Mouse (Mus musculus): ENCODE data around the gene Tldc1.

Tldc1 gene

DNA sequence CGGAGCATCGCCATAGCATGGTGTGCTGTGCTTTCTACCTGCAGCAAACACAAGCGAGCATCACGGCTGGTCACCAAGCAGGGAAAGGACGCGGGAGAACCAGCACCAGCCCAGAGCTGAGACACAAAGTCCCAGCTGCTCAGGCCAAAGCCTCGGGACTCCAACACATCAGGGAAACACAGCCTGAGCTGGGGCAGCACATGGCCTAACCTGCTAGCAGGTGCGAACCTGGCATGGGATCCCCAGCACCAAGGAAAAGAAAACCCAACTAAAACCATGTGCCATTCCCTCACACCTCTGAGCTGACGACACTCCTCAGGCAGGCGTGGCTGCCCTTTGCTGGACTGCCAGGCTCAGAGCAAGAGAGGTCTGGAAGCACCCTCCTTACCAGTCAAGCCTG, 12.9 kb downstream of the Tldc1 start:
- no peak for DNase-seq

DNA sequence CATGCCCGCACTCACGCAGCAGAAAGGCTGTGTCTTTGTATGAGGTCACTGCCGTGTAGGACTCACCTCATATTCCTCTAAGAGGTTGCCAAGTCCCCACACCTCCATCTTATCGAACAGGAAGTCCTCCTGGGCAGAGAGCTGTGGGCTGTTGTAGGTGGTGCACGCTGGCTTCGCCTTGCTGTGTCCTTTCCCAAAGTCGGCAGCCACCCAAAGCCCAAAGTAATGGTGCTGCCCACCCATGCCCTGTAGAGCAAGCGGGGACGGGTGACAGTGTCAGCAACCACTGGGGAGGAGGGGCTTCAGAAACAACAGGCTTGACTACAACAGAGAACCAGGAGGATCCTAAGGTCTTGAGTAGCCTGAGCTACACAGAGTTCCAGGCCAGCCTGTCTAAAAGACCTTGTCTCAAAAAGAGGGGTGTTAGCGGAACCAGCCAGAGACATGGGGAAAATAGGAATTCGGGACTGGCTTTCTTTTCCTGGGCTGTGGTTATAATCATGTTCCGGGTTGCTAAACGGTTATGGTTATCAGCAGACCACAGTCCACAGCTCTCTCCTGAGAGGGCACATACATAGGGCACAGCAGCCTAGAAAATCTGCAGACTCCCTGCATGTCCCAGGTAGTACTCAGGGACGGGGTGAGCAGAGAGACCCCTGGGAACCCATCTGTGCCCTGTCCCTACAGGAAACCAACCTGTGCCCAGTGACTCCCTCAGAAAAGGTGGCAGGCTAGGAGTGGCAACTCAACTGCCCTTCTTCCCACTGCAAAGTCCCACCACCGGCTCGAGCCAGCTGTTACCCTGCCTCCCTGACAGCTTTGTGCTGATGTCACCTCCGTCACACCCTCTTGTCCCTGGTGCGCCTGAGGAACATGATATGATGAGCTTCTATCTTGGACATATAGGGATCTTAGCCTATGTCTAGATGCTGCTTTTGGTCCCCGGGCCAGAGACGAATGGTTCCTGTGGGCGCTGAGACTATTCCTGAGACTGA, 15.7 kb downstream of the Tldc1 start:
- DNase-seq = no peak

DNA sequence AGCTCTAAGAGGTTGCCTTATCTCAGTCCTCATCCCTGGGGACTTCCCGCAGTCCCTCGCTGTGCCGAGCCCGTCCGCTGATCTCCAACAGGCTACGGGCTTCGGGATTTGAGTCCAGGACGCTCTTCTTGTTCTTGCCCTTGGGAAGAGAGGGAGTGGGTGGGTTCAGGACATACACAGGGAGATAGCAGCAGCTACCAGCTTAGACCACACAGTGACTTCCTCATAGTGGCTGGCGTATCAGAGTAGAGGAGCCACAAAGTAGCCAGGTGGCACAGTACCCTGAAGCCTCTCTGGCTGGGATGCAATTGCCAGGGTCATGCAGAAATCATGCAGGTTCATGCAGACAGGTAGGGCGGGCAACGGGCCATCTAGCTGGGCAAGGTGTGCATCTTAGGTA, 16.5 kb downstream of the Tldc1 start:
- no peak for DNase-seq

DNA sequence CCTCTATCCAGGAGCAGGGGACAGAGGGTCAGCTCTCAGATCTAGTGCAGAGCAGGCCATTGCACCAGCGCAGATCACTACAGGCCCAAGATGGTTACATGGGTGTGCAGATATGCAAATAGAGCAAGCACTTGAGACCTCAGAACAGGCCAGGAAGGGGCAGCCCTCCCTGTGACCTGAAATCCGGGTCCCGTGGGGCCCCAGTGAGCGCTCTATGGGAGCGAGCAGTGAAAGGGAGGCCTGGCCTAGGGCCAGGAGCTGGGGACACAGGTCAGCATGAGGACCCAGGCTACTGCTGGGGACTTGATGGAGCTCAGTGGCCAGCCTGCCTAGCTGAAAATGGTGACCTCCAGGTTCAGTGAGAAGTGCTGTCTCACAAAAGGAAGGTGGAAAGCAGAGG, 21.7 kb downstream of the Tldc1 start:
- DNase-seq = no peak

DNA sequence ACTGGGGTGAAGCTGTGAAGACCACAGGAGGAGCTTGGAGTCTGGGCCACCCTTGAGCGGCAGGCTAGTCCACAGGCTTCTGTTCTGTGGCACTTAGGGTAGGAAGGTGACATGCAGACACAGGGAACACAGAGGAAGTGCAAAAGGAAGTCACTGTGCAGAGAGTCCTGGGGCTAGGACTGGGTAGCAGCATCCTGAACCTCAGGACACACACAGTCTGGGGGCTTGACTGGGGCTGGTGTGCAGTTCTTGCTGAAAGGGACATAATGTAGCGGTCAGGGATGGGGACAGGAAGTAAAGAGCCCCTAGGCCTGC, 22.1 kb downstream of the Tldc1 start:
- no peak for DNase-seq

DNA sequence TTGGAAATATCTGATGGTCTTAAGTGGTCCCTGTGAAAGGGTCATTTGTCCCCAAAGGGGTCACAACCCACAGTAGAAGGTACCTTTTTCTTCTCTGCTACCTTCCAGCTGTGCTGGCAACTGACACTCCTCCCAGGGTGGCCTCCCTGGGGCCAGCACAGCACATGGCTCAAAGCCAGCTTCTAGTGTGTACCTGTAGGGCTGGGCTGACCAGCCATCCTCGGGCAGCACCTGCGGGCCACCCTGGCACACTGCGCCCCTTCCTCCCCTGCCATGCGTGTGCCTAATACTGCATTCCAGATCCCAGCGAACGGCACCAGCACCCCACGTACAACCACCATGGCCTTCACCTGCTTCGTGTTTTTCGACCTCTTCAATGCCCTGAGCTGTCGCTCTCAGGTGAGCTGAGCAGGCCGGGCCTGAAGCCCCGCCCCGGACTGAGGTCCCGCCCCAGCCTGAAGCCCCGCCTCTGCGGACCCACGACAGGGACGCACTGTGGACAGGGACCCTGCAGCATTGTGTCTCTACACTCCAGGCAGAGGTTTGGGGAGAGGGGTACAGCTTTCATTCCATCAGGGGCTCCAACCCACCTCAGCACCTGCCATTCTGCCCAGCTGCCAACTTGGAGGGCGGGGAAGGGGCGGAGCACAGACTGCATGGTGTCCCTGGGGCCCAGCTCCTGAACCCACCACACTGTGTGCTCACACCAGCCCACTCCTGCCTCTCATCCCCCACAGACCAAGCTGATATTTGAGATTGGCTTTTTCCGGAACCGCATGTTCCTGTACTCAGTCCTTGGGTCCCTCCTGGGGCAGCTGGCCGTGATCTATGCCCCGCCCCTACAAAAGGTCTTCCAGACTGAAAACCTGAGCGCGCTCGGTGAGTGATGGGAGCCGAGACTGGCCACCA, 22.7 kb downstream of the Tldc1 start:
- peak; percentile 25 for DNase-seq

DNA sequence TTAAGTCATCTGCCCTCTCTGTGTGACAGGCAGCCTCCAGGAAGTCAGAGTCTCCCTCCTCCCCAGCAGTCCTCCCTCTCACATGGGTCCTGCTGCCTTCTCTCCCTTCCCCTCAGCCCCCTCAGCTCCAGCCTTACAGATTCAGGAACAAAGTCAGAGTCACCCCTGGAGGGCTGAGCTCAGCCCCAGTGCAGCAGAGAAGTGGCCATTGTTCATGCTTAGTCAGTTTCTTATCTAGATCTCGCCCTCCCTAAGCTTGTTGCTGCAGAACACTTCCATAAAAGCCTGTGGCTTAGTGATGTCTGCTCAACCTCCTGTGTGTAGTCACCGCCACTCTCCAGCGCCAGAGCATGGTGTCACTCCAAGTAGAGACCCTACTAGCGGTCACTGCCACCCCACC, 33.6 kb downstream of the Tldc1 start:
- no peak for DNase-seq

DNA sequence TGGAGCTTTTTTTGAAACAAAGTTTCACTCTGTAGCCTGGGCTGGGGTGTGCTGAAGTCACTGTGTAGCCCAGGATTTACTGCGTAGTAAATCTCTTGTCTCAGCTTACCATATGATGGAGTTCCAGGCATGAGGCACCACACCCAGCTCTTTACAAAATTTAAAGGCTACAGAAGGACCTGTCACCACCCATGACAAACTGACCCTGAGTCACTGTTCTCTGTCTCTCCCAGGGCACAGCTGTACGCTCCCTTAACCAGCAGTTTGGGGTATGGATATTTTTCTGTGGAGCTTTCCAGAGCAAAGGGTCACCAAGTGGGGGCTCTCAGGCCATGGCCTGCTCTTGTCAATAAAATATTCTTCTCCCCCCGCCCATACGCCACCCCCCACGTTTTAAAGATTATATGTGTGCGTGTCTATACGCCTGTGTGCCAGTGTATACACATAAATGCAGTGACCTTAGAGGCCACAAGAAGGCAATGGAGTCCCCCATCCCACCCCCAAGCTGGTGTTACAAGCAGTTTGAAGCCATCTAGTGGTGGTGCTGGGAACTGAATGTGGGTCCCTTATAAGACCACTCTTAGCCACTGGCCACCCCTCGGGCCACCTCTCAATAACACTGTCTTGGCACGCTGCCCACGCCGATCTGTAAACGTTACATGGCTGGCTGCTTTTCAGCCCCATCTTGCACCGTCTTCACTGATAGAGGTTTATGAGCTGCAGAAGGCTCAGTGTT, 34.8 kb downstream of the Tldc1 start:
- DNase-seq = peak; percentile 83

DNA sequence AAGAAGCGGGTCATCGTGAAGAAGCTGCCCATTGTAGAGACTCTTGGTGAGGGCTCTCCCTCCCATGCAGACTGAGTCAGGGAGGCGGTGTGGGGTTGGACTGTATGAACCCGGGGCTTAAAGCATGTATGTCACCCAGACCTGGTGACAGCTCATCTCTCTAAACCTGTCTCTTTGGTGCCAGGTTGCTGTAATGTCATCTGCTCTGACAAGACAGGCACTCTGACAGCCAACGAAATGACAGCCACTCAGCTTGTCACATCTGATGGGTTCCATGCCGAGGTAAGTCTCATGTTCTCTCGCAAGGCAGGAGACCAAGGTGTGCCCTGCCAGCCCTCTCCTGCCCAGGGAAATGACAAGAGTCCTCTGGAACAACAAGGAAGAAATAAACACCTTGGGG, 35.8 kb downstream of the Tldc1 start:
- DNase-seq = no peak

DNA sequence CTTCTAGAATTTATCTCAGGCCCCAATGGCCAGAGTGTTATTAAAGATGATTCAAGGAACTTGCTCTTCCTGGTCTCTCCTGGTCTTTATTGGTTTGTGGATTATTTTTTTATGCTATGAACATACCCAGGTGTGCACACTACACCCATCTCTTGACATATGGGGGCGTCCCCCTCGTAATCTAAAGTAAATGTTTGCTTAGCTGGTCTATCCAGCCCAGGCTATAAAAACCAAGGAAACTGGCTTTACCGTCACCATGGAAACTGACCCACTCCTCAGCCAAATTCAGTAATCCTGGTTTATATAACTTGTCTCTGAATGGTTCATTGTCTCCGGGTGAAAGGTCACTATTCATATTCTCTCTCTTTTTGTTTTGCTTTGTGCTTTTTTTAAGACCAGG, 37.6 kb downstream of the Tldc1 start:
- DNase-seq = no peak

DNA sequence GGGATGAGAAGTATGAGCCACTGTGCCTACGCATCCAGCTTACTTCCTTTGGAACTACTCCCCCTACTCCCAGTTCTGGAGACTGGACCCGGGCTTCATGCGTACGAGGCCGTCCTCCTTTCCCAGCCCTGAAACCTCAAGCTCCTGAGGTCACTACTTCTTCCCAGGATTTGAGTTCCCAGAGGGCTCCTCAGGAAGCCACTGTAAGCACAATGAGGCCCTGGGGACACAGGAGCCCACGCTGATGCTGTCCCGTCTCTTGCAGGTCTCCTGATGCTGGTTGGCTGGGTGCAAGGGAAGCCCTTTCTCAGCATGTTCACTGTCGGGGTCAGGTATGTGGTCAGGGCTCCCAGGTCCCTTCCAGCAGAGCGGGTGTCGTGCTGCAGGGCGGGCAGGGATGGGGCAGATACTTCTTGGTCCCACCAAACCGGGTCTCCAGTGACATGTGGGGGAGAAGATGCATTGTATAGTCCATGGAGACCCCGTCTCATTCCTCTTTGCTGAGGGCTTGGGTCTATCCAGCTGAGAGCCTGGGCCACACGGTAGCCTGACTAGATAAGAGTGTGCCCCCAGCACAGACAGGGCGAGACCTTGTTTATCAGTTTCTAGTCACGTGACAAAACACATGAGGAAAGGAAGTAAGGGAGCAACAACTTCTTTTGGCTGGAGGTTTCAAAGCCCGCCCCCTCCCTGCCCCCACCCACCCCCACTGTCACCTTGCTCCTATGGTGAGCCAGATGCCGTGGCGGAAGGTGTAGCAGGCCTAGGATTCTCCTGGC, 39.9 kb downstream of the Tldc1 start:
- DNase-seq = no peak

DNA sequence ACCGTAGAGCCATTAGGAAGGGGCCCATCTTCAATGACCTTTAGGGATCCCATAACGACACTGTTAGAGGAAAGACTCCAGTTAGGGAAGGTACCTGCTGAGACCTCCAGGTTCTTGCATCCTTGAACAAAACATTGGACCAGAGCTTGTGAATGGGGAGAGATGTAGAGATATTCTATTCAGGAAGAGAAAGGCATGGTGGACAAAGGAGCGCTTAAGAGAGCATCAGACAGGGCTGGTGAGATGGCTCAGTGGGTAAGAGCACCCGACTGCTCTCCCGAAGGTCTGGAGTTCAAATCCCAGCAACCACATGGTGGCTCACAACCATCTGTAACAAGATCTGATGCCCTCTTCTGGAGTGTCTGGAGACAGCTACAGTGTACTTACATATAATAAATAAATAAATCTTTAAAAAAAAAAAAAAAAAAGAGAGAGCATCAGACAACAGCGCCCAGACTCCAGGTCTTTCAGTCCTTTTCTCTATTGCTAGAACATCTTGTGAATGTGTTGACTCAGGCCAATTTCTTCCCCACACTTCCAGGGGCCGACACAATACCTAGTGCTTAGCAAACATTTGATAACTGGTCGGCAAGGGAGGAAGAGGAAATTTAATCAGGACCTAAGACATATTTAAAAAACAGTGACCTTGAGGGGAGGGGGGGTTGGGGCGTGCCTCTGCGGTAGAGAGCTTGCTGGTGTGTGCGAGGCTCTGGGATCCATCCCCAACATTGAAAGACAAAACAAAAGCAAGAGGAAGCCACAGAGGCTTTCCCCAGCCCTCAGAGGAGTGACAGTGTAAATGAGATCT, 40.9 kb downstream of the Tldc1 start:
- no peak for DNase-seq

DNA sequence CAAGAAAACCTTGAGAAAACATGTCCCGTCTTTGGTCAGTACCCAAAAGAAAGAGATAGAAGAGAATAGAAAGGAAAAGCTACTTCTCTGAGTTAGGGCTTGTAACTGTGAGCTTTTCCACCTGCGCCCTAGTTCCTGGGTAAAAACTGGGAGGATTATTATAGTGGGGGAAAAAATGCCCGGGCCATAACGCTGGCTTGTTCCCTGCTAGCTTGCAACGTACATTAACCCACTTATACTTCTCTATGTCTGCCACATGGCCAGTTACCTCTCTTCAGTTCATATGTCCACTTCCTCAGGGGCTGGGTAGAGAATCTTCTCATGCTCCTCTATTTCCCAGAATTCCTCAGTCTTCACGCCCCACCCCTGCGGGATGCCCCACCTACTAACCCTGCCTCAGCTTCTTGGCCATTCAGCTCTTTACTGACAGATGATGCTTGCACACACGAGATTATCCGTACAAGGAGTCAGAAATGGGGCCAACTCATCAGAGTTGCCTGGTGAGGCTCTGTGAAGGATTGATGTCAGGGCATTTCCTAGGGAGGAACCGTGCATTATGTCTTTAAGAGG, 41.8 kb downstream of the Tldc1 start:
- no peak for DNase-seq

DNA sequence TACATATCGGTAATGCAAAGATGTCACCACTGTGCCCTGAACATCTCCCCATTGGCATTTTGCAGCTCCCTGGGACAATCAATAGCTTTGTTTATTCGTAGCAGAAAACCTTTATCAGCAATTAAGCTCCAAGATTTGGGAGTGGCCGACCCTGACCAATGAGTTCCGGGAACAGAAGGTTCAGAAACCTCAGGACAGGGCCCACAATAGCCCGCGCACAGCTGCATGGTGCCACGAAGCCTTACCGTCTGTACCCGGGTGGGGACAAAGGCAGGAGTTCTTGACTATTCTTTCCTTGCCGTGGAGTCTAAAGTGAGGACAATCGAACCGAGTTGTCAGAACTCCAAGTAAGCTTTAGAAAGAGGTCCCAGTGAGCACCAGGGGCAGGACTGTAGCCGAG, 46.1 kb downstream of the Tldc1 start:
- no peak for DNase-seq

DNA sequence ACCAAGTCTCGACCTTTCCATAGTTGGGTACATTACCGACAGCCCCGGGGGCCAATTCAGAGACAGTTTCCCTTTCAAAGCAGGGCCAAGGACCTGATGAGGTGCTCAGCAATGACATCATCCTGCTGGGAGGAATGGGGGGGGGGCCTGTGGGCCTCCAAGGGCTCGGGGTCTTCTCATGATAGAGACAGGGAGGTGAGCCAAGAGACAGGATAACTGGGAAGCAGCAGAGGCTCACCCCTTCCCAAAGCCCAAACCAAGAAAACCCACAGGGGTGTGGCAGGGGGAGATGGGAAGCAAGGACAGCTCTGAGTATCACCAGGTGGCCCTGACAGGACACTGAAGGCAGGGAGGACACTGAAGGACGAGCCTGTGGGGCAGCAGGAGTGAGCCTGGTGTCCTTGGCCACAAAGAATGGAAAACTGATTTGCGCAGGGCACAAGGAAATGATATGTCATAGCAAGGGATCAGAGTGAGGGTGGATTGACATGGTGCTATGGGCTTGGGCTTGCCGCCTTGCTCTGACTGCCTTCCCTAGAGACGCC, 49.8 kb downstream of the Tldc1 start:
- no peak for DNase-seq

DNA sequence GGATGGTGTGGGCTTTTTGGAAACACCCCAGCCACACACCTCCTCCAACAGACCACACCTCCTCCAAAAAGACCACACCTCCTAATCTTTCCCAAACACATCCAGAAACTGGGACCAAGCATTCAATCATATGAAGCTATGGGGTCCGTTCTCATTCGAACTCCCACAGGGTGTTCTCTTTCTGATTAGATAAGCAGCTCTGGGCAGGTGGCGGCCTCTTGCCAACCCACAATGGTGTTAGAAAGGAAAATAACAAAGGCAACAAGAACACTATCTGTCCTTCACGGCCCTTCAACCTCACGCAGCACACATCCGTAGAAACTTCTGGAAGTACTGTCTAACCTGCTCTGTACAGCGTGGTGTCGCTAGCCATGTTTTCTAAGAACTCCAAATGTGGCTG, 51.1 kb downstream of the Tldc1 start:
- no peak for DNase-seq

DNA sequence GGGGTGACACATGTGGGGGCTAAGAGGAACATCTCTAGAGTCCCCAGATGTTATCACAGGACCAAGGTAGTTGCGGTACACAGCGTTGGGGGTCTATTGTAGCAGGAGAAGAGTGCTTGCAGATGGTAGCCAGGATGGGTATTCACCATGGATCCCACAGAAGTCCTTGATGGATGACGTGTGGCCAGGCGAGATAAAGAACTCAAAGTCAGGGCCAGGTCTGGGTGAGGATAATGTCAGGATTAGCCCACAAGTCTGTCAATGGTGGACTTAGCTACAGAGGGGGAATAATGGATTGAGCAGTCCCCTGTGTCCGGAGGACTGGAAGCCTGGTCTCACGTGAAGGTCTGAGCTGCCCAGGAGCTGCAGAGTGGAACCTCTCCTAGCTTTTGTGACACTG, 53.6 kb downstream of the Tldc1 start:
- DNase-seq = no peak

DNA sequence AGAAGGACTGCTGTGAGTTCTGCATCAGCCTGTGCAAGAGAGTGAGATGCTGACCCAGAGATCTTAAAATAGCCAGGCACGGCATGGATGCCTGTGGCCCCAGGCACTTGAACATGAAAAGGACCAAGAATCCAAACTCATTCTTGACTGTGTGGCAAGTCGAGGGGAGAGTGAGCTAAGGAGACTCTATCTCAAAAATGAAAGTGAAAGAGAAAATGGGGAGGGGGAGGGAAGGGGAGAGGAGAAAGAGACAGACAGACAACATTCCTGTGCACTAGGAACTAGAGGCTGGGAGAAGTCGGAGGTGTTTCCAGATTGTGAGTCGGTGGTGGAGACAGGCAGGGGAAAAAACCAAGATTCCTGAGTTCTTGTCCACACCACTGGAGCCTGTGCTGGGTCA, 54.5 kb downstream of the Tldc1 start:
- no peak for DNase-seq

DNA sequence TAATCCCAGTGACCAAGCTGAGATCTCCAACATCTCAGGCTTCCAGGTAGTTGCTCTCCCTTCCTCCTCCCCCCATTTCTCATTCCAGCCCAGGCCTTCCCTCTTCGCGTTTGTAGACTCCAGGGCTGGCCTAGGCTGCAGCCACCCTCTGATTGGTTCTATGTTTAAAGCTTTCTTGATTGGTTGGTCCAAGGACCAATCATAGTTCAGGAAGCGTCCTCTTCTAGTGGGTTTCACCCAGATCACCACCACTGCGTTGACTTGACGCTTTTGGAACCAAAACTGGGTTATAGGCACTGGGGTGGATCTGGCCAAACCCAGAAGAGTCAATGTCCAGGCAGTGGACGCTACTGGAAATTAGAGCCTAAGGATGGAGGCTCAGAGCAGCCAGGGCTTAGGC, 55.9 kb downstream of the Tldc1 start:
- no peak for DNase-seq

DNA sequence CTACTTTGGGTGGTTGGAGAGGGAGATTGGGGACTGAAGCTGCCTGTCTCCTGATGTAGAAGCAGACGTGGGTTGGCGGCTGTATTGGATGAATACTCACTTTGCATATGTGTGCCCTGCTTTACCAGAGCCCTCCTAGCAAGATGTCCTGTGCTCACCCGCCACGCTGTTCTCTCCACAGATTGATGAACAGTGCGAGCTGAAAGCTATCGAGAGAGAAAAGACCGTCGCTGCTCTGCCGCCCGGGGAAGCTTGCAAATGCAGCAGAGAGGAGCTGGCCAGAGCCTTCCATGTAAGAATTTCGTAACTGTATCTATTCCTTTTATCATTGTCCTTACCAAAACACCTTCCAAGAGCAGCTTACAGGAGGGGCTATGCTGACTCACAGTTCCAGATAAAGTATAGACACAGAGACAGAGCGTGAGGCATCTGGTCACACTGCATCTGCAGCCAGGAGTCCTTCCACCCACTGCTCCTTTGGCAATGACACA, 59.2 kb downstream of the Tldc1 start:
- no peak for DNase-seq

DNA sequence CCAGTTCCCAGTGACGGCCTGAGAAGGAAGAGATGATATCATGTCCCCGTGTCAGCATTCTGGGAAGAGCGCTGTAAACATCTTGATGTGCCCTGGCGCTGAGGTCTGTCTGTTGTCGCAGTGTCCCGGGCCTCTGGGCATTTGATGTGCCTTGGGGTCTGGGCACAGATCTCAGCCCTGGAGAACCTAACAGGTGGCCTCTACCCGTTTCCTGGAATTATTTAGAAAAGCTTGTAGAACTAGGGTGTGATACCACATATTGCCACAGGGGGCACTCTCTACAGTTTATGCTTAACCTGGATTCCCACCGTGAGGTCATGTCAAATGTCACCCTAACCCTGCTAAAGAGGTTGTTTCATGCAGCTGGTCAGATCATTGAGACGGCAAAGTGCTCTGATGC, 60.5 kb downstream of the Tldc1 start:
- DNase-seq = peak; percentile 58

Data from lung, postnatal 10 days (tissue).